Mouse (Mus musculus) megakaryocyte progenitor cell, adult 5-6 weeks (primary cell): ENCODE measurements at regions not wholly inside any gene's neighbourhood (a gene's known extent, or its start where the extent isn't known, plus 50 kb on each side); places are given as distances from the start of the nearest gene placed in this dataset.

ENCODE experiments used
- ATAC-seq: replicated peaks from 2 replicates; pipeline ENCODE4 v1.8.0; 2016; ENCODE audit warnings: mild to moderate bottlenecking, moderate TSS enrichment, inconsistent platforms; ENCODE audit not compliant: poor library complexity

DNA sequence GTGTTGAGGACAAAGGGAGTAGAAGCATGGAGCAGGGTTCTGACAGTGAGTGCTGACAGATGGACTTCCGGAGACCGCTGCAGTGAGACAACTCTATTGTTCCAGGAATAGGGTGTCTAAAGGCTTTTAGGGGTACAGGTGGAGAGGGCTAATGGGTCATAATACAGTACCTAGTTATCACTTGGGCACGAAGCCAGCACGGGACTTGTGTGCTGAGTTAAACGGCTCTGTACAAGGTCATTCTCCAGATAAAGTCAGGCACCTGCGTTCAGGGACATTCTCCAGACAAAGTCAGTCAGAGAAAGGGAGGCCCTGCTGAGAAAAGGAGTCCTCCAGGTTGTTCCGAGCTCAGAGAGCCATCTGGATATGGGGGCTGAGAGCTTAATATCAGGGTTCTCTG, 60.2 kb upstream of the Itga6 start:
- no peak for ATAC-seq

DNA sequence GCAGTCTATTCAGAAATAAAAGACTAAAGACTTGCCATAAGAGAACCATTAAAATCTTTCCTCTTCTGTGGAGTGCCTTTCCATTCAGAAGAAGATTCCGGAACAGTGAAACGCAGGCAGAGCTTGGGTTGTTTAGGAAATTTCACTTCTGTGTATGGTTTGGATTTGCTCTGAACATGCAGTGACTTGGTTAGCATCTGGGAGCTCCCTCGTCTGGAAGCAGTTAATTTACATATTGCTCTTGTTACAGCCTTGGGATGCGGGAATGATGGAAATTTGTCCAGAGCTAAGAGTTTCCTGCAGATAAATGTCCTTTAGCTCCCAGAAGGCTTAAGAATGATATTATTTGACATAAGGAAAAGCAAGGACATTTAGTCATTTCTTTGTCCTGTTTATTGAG, 56.4 kb upstream of the Itga6 start:
- ATAC-seq, result no peak

DNA sequence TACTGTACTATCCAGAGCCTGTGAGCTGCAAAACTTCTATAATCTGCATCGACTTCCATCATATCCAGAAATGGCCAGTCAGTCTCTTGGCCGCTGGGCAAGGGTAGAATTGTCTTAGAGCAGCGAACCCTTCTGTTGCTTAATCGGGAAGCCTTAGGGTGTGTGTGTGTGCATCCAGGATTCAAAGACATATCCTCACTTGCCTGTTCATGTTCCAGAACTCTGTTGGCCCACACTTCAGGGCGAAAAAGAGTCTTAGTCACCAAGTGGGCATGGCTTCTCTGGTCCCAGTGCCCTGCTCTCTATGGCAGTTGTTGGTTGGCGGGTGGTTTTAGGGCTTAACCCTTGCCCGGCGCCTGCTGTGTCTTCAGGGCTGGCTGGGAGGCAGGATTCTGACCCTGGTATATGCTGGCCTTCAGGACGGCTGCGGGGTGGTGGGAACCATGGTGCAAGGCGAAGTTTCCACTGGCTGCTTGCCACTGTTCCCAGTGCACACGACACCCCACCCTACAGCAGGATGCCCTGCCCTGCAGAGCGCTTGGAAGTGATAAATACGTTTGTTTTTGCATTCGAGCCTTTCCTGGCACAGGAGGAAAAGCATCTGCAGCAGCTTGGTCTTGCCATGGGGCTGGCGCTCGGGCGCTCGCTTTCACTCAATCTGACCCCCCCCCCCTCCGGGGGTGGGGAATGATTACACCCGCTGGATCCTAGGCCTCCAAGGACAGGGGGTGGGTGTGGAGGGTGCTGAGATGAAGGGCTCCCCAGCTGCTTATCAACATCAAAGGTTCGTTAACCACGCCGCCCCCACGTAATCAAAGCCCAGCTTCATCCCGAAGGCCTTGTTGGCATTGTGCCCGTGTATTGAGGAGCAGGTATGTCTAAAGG, 54.9 kb upstream of the Itga6 start:
- peak; percentile 73 for ATAC-seq

DNA sequence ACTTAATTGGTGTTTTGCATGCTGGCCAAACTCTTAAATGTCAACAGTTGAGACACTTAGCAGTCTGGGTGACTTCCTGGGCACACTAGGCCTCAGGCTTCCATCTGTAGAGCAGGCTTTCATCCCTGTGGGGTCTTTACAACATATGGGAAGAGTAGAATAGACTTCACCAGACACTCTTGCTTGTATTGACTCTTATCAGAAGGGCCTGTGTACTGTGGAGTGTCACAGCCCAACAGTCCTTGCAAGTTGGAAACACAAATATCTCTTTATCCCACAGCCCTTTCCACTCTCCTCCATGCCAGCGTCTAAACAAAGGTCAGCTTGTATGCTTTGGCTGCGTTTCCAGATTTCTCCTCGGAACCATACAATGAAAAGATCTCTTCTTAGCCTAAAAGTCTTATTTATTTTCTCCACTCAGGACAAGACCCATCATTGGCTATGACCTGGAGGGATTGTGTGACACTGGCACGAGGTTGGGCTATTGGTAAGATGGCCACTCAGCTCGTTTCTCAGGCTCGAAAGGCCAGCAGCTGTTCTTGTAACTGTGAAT, 50.6 kb upstream of the Itga6 start:
- no peak for ATAC-seq
